Mouse (Mus musculus) frontal cortex, postnatal 14 days (tissue): Measurements from ENCODE around the gene 4930404H24Rik.
"Not testable (repeated sequence)": the region's sequence is repeated elsewhere in the genome, so short reads cannot be mapped to it uniquely, and the experiment has no call there.

Experiments
- DNase-seq, 2 experiments: peaks; one replicate each; pipeline ENCODE4 v3.0.0; 2022; ENCODE audit warnings: low spot score in 2 of 2

Gene 4930404H24Rik

DNA sequence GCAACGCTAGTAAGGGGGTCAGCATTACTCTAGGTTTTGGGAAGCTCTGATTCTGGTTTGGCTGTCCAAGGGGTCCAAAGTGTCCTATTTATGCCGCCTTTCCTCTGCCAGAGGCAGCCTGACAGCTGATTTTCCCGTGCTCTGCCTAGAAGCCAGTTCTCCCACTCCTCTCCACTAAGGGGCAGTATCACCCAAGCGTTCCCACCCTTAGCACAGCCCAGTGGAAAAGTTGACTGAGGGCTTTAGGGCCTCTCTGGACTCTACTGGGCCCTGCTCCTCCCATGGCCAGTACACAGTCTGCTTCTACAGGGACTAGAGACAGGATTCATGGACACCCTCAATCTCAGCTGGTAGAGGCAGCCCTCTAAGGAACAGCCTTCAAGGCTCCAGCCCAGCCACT, 14.0 kb upstream of the 4930404H24Rik start:
- DNase-seq, result peak in 1 of 2 experiments; percentile 75

DNA sequence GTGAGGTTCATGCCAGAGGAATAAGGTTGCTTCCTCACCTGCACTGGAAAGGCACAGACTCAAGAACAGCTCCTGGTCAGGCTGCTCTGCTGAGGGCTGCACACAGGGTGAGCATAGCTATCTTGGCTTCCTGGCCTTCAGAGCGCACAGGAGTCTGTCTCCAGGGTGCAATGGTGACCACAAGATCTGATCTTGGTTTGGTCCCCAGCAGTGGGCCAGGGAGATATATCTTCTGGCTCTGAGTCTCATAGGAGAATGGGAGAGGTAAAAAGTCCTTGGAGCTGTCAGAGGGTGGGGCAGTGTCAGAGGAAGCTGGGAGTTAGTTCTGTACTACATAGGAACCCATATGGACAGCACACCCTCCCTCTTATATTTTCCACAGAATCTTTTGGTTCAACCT, 13.1 kb upstream of the 4930404H24Rik start:
- no peak for DNase-seq

DNA sequence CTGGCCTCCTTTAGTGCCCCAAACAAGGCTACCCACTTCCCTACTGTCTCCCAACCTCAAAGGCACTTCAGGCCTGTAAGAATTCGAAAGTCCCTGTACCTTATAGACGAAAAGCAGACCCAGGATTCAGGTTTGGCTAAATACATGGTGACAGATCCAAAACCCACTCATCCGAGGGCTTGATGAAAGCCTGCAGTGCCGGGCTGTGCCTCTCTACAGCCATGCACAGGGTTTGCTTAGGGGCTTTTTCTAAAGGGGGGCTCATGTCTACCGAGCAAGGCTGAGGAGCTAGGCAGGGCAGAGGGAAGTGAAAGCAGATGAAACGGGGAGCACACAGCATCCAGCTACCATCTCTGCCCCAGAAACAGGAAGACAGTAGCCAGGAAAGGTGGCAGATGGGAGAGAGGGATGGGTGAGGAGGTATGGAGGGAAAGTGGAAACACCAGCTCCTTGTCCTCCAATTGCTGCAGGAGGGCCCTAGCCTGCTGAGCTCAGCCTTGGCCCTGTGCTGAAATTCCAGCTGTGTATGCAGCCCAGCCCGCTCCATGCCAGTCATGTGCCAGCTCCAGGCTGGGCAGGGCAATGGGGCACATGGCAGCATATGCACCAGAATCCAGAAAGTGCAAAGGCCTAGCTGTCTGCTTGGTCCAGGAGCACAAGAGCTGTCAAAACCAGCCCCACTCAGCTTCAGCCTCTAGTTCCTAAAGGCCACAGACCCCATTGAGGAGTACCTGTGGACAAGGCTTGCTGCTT, 11.3 kb upstream of the 4930404H24Rik start:
- no peak for DNase-seq

DNA sequence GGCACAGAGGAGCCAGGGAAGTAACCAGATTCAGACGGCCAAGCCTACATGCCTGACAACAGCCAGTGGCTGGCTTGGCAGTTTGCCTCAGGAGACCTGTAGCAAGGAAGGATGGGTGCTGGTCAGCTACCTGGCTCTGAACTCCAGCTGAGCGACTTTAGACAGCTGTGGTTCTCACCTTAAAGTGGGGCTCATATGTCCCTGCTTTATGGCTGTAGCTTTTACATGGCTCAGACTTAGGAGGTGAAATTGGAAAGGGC, 10.8 kb upstream of the 4930404H24Rik start:
- DNase-seq, result no peak

DNA sequence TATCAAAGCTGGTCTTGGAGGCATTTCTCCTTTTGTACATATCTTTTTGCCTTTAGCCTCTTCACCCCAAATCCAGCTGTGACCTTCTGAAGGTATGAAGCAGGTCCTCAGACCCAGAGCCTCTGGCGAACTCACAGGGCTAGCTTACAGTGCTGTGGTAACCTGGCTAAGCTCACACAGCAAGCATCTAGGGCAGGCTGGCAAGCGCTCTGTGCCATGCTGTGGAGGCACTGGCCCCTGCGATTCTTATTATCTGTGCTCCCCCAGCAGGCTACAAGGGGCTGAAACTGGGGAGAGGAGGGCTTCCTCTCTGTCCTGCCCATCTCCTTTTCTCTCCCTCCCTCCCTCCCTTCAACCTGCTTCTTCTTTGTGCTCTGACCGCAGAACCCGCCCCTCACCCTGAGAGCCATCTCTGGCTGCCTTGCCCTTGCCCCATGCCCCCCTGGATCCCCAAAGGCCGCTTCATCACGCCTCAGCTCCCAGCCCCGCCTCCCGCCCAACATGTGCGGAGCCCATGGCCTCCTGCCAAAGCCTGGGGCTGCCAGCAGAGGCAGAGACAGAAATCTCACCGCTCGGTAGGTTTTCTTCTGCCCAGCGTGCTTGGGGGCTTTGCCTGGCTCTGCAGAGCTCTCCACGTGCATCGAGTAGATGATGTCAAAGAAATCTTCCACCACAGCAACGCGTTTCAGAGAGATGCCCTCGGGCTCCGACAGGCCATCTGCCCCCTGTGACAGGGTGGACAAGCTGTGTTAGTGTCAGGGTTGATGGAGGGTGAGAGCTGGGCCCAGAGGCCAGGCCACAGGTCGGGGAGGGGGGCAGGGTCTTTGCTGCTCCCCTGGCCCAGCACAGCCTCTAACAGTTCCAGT, 9.2 kb upstream of the 4930404H24Rik start:
- peak in 1 of 2 experiments; percentile 56 for DNase-seq

DNA sequence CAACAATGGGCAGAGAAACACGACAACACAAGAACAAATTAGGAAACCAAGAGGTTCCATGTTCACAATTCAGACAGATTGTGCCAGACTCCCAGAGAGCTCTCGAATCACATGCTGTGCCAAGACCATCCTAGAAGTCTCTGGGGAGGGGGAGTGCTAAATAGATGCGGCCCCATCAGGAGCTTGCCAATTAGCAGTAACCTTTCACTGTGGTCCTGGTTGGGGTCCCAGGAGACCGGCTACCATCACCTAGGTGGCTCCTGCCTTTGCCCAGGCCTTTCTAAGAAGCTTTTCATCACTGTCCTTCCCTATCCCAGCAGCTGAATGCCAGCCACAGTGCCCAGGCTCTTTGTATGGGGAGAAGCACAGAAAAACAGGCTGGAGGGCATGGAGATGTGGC, 8.5 kb upstream of the 4930404H24Rik start:
- no peak for DNase-seq

DNA sequence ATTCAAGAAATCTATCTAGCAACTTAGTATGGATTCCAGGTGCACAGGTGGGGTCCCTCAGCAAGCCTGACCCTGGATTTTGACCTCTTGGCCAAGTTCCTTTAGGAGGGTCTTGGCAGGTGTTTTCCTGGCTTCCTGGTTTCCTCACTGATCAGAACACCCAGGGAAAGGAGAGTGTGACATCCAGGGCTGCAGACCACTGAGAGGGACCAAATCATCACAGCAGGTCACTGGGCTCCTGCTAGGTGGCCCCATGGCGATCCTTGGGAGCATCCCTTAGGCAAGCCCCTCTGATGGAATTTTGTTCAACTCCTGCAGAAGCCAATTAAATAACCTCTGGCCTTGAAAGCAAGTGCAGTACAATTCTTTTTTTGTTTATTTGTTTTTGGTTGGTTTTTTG, 2.5 kb upstream of the 4930404H24Rik start:
- DNase-seq, result no peak

DNA sequence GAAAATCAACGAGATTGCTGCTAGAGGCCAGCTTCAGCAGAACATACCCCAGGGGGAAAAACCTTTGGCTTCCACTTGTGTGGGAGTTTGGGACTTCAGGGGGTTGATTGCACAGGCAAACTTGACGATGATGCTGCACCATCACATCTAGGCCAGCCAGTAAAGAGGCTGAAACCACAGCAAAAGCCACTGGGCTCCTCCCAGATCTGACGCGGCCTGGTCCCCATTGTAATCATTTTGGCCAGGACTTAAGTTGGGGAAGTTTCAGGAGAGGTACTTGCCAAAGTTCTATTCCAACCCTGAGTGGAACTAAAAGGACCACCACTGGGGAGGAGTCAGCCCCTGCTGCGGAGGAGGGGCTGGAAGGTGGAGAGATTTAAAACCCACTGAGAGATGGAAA, 1.6 kb upstream of the 4930404H24Rik start:
- DNase-seq, result no peak

DNA sequence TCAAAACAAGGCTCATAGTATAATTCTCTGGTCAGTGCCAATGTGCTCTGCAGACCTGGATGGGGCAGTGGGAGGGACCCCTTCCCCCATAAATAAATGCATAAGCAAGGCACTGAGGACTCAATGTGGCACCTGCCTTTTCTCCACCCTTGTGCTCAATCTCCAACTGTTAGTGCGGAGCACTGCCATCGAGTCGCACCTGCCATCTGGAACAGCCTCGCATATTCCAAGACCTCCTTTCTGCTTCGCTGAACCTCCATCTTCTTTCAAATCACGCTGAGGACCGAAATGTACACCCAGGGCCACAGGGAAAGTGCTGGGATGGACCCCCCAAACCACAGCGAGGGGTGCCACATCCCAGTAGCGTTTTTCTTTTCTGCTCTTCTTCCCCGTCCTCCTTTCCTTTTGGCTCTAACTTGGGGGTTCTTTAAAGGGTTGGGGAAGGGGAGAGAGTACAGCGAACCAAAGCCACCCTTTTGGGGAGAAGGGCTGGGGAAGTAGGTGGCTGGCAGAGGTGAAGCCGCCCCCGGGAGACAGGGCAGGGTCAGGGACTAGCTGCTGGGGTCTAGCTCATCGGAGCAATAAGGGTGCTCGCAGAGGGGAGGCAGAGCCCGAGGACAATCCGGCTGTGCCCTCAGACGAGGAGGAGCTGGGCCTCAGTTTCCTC, 945 bp upstream of the 4930404H24Rik start:
- DNase-seq, result no peak

DNA sequence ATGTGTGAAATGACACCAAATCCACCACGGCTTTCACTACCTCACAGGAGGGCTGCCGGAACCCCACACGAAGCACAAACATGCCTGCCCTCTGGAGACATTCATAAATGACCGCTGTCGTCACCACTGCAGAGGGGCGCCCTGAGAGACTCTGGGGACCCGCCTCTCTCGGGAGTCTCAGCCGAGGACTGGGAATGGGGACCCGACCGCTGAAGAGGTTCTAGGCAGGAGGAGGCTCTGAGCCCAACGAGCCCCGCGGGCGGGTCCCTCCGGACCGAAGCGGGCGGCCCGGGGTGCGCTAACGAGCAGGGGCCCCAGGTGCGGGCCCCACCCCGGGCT, 442 bp upstream of the 4930404H24Rik start:
- no peak for DNase-seq

DNA sequence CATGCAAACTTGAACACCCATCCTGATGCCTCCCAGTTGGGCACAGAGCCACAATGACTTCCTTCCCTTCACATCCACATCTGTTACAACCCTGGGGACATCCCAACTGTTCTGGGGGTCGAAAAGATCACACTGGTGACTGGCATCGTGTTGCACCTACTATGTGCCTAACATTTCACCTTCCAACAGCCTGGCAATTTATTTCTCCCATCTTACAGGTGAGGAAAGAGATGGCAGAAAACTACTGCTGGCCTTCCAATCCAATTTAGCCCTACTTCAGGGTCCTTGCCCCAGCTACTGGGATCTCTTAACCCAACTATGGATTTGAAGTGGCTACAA, 772 bp downstream of the 4930404H24Rik start:
- DNase-seq, result no peak

DNA sequence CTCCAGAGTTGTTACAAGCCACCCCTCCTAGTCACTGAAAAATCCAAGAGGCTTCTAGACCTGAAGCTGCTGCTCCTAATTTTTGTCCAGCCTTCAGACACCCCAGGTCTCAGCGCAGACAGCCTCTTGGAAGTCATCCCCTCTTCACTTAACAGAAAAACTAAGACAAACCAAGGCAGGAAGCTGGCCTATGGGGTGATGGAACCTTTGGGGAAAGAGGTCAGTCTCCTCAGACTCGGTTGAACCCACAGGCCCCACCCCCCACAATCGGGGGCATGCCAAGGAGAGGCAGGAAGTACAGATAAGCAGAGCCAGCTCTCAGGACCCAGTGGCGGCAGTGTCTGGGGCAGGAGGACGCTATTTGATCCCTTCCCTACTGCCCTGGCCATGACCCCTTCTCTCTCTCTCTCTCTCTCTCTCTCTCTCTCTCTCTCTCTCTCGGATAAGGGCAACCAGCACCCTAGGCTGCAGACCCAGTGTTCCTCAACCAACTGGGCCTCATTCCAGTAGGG, 1.2 kb downstream of the 4930404H24Rik start:
- no peak for DNase-seq

DNA sequence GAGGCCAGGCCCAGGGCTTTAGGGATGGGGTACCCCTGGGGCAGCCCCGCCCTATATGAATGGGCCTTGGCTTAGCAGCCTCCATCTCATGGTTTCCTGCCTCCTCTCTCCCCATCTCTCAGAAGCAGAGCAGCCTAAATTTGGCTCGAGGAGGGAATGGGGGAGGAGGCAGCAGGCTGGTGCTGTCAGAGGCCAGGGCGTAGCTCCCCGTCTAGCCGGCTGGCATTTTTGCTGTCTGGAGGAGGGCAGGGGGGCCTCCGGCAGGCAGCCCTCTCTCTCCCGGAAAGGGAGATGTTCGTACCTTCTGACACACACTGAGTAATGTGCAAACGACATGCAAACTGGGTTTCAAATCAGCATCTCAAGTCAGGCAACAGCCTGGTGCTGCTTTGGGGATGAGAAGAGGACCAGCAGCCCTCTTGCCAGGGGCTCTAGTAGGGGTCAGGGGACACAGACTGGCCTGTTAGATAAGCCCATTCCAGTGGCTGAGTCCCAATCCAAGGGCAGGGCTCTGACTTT, 1.8 kb downstream of the 4930404H24Rik start:
- DNase-seq, result peak in 1 of 2 experiments; percentile 52

DNA sequence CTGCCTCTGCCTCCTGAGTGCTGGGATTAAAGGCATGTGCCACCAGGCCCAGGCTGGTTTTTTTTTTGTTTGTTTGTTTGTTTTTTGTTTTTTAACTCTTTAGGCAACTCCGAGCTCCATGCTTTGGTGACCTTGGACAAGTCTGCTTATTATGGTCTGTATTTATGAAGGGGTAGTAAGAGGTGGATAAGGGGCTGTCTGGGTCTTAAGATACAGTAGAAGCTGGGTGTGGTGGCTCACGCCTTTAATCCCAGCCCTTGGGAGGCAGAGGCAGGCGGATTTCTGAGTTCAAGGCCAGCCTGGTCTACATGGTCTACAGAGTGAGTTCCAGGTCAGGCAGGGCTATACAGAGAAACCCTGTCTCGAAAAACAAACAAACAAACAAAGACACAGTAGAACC, 2.8 kb downstream of the 4930404H24Rik start:
- DNase-seq, result not testable (repeated sequence)

DNA sequence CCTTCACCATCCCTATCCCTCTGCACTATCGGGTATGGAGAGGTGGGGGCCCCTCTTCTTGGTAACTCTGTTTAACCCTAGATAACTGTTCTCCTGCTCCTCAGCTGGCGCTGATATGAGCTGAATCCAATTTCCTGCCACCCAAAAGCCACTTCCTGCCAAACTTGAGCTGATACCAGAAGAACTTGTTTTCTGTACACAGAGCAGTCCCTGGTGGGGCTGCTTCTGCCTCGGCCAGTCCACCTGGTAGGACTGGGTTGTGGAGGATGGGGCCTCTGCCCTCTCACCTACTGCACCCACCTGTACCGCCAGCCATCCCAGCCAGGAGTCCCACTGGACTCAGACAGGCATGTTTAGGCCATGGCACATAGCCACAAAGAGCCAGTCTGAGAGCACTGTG, 3.2 kb downstream of the 4930404H24Rik start:
- no peak for DNase-seq

DNA sequence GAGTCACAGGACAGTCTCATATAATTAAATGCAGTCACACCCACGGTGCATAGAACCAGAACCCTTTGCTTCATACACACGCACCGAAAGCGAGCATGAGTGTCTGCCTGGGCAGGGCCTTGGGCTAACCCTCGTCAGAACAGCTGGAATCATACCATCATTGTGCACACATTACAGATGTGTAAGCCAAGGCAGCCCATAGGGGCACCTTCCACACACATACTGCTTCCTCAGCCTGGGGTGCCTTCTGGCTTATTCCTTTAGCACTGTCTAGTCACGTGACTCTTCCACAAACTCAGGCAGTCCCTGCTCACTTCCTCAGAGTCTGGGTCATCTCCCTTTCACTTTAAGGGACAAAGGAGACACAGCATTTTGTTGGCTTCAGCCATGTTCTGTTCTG, 3.7 kb downstream of the 4930404H24Rik start:
- DNase-seq, result no peak

DNA sequence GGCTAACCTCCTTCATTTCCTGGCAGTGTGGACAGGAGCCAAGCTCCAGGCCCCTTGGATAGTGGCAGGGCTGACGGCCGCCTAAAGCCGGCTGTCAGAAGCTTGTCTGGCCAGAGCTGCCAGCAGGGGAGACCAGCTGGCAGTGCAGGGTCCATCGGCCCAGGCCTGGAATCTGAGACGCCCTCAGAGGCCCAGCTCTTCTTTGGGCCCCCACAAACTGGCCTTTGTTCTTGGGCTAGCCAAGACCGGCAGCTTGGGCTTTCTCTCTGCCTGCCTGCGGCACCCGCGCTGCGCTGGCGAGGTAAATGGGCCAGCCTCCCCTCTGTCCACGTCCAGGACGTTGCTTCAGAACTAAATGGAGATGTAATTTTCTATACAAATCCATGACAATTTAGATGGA, 4.3 kb downstream of the 4930404H24Rik start:
- DNase-seq, result no peak

DNA sequence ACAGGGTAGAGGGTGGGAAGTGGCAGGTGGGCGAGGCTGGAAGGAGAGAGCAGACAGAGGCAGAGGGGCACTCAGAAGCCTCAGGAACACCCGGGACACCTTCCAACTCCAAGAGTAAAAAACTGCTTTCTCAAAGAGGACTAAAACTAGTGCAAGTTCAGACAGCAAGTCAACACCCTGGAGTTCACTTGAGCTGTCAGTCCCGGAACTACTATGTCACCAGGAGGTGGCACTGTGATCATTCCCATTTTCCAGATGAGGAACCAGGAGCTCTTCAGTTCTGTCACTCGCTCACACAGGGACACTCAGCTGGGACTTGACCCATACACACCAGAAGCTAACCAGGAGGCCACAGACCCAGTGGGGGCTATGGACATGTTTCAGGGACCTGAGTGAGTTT, 6.6 kb downstream of the 4930404H24Rik start:
- DNase-seq, result no peak

DNA sequence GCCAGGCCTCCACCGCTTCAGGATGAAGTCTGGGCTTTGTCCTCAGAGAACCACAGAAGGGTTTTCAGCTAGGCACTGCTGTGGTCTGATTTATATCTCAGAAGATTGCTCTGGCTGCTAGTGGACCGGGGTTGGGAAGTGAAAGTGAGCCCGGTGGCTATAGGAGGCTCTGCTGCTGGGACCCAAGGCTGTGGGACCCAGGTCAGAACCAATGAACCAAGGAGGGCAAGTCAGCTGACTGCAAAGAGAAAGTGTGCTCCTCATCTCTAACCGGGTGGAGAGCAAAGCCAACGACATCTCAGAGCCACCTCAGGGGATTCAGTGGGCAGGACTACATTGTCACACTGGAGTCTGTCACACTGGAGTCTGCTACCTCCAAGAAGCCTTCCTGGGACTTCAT, 13.8 kb downstream of the 4930404H24Rik start:
- no peak for DNase-seq

DNA sequence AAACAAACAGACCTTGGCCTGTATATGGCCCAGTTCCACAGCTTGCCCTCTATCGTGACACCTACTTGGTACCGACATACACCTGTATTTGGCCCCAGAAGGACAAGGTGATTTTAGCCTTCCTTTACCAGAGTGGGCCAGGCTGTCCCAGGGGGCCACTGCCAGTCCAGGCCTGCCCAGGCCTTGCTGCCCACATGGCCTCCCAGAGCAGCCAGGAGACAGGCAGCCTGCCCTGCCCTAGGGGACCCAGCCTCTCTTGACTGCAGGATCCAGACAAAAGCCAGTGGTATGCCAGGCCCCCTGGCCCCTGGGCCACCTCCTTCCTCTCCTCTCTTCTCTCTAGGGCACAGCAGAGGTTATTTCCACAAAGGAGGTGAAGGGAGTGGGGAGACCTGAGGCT, 15.4 kb downstream of the 4930404H24Rik start:
- no peak for DNase-seq

DNA sequence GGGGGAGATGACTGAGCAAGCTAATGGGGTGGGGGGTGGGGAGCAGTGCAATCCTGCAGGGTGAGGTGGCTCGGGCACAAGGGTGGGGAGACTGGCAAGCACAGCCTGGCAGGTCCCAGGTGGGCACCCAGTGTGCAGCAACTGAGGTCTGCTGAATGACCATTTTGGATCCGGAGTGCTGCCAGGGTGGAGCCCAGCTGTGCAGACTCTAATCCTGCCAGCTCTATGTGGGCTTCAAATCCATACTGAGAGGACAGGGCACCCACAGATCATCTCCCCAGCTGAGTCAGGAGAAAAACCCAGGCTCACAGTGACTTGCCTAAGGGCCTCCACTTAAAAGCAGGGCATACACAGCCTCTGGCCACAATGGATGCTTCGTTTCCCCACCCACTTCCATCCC, 15.8 kb downstream of the 4930404H24Rik start:
- no peak for DNase-seq

DNA sequence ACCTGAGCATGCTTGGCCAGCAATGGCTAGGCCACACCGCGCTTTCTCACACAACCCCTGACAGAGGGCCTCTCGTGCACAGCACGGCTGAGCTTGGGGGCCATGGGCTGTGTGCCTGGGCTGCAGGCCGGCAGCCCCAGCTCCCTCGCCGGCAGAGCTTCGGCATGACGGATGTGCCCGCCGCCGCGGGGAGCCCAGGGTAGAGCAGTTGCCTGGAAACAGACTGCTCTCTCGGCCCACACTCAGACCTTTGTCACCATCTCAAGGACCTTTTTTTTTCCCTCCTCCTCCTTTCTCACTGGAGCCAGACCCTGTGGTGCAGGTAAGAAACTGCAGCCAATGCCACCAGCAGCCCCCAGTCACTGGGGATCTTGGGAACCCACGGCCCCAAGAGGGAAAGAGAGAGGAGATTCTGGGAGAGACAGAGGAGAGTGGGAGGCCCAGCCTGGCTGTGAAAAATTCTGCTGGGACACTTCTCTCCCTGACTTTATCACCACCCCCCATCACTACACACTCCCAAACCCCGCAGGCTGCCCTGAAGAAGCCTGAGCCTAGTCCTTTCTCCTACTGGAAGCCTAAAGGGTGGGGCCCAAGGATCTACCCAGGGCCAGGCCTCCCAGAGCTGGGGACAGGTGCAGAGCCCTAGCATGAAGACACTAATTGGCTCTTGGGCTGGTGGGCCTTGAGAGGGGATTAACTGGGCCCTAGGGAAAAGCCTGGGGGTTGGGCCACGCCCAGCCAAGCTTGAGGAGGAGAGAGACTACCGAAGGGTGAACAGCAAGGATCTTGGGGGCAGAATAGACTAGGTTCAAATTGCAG, 16.8 kb downstream of the 4930404H24Rik start:
- DNase-seq, result no peak
